Mouse (Mus musculus) testis, adult 2 months (tissue): ENCODE results near the gene Gnat1.

Experiments
- CTCF ChIP-seq: fragments of 200-500 bp; IDR thresholded peaks from 2 replicates; pipeline ENCODE4 v1.5.1; 2012; ENCODE audit warnings: low read depth, mild to moderate bottlenecking, inconsistent platforms, low read length, moderate library complexity; ENCODE audit not compliant: control insufficient read depth, insufficient read depth, insufficient replicate concordance
- POLR2A ChIP-seq: fragments of 200-500 bp; IDR thresholded peaks from 2 replicates; pipeline ENCODE4 v1.6.1; 2012; ENCODE audit warnings: low read depth, mild to moderate bottlenecking, inconsistent platforms, low read length, moderate library complexity; ENCODE audit not compliant: control insufficient read depth

DNA sequence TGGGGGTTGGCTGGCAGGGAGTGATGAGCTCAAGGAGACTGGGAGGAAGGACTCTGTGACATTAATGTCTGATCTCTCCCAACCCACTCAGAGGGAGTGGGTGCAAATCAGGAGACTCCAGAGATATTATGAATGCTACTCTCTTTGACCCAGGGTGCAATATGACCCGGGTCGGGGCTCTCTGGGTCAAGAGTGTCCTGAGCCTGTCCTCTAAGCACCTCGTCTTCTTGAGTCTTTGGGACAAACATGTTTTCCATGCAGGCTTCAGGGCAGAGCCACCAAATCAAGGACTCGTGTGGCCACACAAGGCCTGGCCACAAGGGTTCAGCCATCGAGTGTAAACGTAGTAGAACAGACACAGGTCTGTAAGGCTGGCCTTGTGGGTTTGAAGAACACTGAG, 21.4 kb downstream of the Gnat1 start:
- TF ChIP-seq CTCF (no peak), POLR2A (no peak)
